8 mouse cellular contexts compared by ENCODE assay signal in the genomic region with DNA sequence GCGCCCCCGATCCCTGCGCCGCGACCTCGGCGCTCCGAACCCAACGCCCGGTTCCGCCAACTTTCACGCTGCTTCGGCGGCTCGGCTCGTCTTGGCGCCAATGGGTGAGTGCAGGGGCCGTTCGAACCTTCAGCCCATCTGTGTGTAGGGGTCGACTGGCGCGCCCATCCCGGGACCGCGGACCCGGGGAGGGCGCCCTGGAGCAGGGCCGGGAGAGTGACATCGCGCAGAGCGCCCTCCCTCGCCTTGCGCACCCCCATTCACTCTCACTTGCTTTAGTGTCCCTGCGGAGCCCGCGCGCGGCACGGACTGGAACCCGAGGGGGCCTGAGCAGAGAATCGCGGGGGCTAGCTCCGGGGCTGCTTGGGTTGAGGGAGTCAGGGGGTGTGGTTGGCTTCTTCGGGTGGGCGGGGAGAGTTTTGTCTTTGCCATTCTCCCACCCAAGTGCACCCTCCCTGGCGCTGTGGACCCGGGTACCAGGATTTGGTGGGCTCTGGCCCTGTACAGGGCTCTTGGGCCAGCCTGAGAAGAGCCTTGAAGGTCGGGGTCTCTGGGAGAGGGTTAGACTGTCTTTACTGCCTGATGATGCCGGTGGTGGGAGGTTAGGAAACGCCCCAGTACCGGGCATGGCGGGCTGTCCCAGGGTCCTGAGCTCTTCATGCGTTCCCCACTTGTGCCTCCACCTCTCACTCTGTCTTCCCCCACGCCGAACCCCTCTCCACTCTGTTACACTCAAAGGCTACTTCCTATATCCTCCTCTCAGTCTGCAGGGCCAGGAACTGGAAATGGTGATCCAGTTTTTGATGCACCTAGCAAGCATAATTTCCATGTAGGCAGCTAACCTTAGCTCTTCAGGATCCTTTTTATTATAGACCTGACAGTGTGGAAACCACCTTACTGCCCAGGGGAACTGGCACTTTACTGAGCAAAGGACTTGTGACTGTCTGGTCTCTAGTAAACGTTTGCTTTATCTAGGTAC. TPM values are rescaled to one million over a fixed set of nuclear protein-coding genes. Genes with fewer than 3 reads are reported as not detected.
DNase-seq lines count a peak whose midpoint lies in the region; ATAC-seq and TF ChIP-seq lines count a peak whose summit lies in the region.

No protein-coding gene starts in this region.

- H3K9ac ChIP-seq in embryonic facial prominence, embryonic 14.5 days (ENCODE audit: low read depth, low read length), result peak overlapping the region; percentile 74

- H3K36me3 ChIP-seq in embryonic facial prominence, embryonic 14.5 days (ENCODE audit: control insufficient read depth, insufficient read depth, low read length), result no peaks in the 10 kb centered on the region

- intact Hi-C loops in gastrocnemius, adult 2 months (cut with DNase I), result loop anchor here (2.0 to 10.0 kb wide), 3 partner anchors 96 to 335 kb away; no protein-coding TSS in a partner anchor
- intact Hi-C loops in gastrocnemius, postnatal 36 days (cut with DNase I), result loop anchor here (5.0 to 10.0 kb wide), 2 partner anchors 127 to 334 kb away; no protein-coding TSS in a partner anchor
- intact Hi-C loops in left cerebral cortex, postnatal 14 days (cut with DNase I), result loop anchor here (2.0 to 10.0 kb wide), 5 partner anchors 127 to 487 kb away; no protein-coding TSS in a partner anchor

- 0 out of 2 replicates have a peak, but pooled peaks cover 7% of the 10 kb centered on the region for H3K27me3 ChIP-seq in embryonic facial prominence, embryonic 14.5 days (replicated peaks; ENCODE audit: control insufficient read depth, insufficient read depth, low read length)

- peak overlapping the region; percentile 74 for H3K27ac ChIP-seq in gastrocnemius, adult 2 months
- no peak overlapping the region; the same call in 1 of the 2 replicates for H3K27ac ChIP-seq in embryonic facial prominence, embryonic 14.5 days (replicated peaks; ENCODE audit: low read depth, low read length)

- peak overlapping the region; percentile 65 for H3K4me2 ChIP-seq in embryonic facial prominence, embryonic 14.5 days (ENCODE audit: low read depth, low read length)

- peak overlapping the region; percentile 82 for H3K4me3 ChIP-seq in gastrocnemius, adult 2 months
- H3K4me3 ChIP-seq in embryonic facial prominence, embryonic 14.5 days (ENCODE audit: low read depth, low read length), result peak overlapping the region; percentile 58

- no peak for TF ChIP-seq CTCF in gastrocnemius, adult 2 months (IDR thresholded peaks at IDR 0.05)

- DNase-seq in gastrocnemius, adult 2 months, result peak; percentile 32
- no peak for DNase-seq in gastrocnemius, postnatal 36 days
- DNase-seq in adrenal gland, postnatal 10 days, result peak; percentile 42
- peak; percentile 12 for DNase-seq in embryonic facial prominence, embryonic 14.5 days (ENCODE audit: low spot score)
- peak; percentile 40 for DNase-seq in heart, postnatal 4 days
- DNase-seq in left cerebral cortex, postnatal 14 days (ENCODE audit: low spot score in 2 of 2), result peak; percentile 12 to 14
- DNase-seq in spleen, postnatal 14 days (ENCODE audit: low spot score in 2 of 2), result peak; percentile 11 to 33

- H3K4me1 ChIP-seq in embryonic facial prominence, embryonic 14.5 days (ENCODE audit: control insufficient read depth, insufficient read depth, low read length), result 0 out of 2 replicates have a peak, but pooled peaks cover 6% of the 10 kb centered on the region

- WGBS in embryonic facial prominence, embryonic 14.5 days, result 18% methylated on average over 30 of the region's 56 CpGs

- peak; percentile 72 for ATAC-seq in embryonic facial prominence, embryonic 14.5 days (ENCODE audit: low read depth)
- ATAC-seq in megakaryocyte progenitor cell, adult 5-6 weeks (replicated peaks; ENCODE audit: poor library complexity), result peak; percentile 48

- no peaks in the 10 kb centered on the region for H3K9me3 ChIP-seq in embryonic facial prominence, embryonic 14.5 days (ENCODE audit: control insufficient read depth, low read length)

RNA-seq across cellular contexts. Expression of gene Sh3kbp1, which starts 0.8 kb away (rescaled TPM):
- total RNA-seq in gastrocnemius, adult 2 months (2021), result 10 to 100 TPM; 11.2 to 36.5 TPM
- total RNA-seq in gastrocnemius, postnatal 36 days (2021), result 10 to 100 TPM; 22.9 to 26.4 TPM
- total RNA-seq in adrenal gland, postnatal 10 days (2021), result 10 to 100 TPM; 52.6 to 58.7 TPM
- 47.8 and 49.6 TPM in 2 replicates for polyA plus RNA-seq in embryonic facial prominence, embryonic 14.5 days (2014; fragmentation: Nextera tagmentation; extraction: Ambion mirVana)
- total RNA-seq in heart, postnatal 4 days (2021), result 100 to 1,000 TPM; 279 to 282 TPM
- total RNA-seq in left cerebral cortex, postnatal 14 days (2021), result 10 to 100 TPM; 49.4 to 59.4 TPM
- 92.6 and 99.8 TPM in 2 replicates for total RNA-seq in megakaryocyte progenitor cell, adult 5-6 weeks (2015)
- 105 and 107 TPM in 2 replicates for total RNA-seq in megakaryocyte progenitor cell, adult 5-6 weeks (2017)

Comparison
In these comparisons a context has a peak if more than half of its experiments do, and no peak if none do; other contexts are left out.
1. DNase-seq: peak in gastrocnemius, adult 2 months (single experiment), adrenal gland, postnatal 10 days (single experiment), embryonic facial prominence, embryonic 14.5 days (single experiment), heart, postnatal 4 days (single experiment), left cerebral cortex, postnatal 14 days (2 of 2) and spleen, postnatal 14 days (2 of 2); none in gastrocnemius, postnatal 36 days (0 of 2).